Mouse (Mus musculus): ENCODE data around the gene Strn3.
A peak's percentile ranks its signal among the peaks of the same experiment; 100 is the strongest.

Strn3 gene

DNA sequence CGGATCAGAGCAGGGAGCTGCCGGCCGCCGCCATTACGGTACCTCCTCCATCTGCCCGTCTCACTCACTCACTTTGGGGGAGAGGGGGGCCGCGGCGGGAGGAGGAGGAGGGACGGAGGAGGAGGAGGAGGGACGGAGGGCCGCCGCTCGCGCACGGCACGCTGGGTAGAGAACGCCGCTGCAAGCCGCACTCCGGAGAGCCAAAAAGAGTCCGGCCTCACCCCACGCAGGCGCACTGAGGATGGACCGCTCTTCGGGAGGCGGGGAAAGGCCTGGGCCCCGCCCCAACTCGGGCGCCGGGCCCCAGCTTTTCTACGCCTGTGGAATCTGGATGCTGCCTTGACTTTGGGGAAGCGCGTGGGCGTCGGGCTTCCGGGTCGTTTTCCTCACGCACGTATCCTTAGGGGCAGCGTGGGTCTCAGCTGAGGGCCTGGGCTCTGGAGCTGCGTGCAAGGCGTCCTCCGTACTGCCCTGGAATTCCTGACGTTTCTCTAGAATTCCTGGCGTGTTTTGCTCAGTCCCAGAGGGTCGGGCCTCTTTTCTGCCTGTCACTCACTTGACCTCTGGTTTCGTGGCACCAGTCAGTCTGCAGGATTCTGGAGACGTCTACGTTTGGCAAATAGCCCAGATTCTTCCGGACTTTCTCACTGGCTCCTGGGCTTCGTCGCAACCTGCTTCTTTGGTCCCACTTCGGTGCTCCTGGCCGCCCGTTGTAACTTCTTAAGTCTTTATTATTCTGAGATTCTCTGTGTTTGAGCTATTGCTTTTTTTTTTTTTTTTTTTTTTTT lies at the start of gene Strn3:
Gene Strn3, minus strand, starts transcription at position 53 of the 788 bp plus-strand sequence.
- peak; percentile 93 for DNase-seq (ENCODE audit: low spot score in 2 of 2)

DNA sequence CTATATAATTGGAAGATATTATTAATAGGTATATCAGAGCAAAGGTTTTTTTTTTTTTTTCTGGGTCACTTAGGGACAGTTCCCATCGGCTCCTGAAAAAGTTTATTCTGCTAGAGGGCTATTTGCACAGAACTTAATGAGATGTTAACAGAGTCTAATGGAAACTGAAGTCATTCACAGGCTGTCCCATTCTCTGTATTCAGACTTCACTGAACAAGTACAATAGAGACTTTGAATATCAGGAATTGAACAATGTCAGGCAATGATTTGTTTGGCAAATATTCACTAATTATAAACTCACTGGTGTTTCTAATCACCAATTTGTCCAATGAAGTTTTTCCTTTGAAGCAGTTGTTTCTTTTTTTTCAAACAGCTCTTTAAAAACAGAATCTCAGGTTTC lies 45.1 kb upstream of the Strn3 start:
- no peak for DNase-seq (ENCODE audit: low spot score in 2 of 2)

DNA sequence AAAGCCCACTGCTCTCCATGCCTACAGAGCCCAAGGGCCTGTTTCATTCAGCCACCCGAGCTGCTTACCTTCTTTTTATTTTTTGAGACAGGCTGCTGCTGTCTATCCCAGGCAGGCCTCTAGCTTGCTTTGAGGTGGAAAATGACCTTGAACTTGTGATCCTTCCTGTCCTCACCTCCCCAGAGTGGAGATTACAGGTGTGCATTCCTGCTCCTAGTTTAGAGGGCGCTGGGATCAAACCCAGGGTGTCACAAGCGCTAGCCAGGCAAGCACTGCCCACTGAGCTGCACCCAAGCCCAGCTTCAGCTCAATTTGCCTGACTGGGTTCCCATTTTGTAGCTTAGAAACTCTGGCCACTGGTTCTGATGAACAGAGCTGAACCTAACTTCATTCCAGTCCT lies 44.7 kb upstream of the Strn3 start:
- DNase-seq (ENCODE audit: low spot score in 2 of 2), result no peak

DNA sequence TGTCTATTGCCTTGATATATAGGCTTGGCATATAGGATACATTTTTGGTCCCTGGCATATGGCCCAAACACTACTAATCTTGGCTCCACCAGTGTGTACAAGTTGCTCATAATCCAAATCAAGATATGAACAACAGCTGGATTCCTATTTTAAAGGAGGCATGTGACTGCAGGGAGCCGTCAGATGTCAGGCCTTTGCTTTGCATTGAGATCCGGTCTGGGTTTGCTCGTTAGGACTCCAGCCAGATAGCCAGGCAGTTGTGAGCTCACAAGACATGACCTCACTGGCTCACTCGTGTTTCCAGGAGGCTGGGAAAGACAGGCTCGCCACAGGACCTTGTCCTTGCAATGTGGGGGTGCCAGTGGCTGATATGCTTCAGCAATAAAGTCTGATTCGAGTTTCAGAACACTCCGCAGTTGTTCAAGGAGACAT lies 44.2 kb upstream of the Strn3 start:
- DNase-seq (ENCODE audit: low spot score in 2 of 2), result no peak

DNA sequence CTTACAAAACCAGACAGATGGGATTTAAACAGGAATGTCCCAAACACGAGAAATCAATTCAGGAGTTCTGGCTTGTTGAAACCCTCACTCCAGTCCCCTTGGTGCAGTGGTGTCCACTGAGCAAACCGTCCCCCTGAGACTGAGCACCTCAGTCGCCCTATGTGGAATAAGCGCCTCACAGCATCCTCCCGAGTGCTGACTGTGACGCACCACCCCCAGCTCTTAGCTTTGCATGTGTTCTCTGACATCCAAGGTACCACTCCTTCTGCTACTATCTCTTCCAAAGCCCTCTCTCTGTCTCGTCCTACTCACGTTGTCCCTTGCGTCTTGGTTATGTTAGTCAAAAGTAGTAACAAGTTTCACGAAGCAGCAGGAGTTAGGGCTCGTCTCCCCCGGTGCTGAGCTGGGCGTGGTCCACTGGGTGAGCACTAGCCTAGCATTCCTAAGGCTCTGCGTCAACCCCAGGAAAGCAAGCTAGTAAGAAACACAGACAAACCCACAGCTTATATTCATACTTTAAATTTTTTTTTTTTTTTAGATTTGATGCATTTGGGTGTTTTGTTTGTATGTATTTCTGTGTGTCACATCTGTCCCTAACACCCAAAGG lies 43.0 kb upstream of the Strn3 start:
- DNase-seq (ENCODE audit: low spot score in 2 of 2), result no peak

DNA sequence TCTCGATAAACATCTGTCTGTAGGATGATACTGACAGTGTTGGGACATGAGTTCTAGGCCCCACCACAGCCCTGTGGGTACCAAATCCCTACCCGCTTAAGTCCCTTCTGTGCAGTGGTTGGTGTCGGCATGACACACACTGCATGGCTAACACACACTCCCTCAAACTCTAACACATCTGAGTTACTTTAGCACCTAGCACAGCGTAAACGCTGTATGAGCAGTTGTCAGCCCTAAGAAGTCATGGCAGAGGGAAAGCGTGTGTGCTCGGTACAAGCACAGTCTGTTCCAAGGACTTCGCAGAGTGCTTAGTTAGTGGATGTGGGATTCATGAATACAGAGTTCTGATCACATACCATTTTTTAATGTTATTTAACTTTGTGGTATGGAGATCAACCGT lies 38.1 kb upstream of the Strn3 start:
- no peak for DNase-seq (ENCODE audit: low spot score in 2 of 2)

DNA sequence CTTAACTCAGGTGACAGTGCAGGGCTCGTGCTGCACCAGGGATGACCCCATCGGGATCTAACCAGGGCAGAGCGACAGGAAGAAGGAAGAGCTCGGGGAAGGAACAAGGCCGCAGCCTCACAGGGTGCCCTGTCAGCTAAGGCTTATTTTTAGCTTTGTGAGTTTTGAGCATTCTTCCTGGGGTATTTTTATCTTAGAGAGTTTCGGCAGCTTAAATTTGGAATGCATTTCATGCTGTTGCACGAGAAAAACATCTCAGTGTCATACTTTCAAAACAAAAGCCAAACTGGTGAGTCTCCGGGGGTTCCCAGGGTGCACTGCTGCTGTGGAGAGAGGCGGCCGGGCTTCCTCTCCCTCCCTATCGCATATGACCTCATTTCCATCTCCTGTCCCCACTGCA lies 37.4 kb upstream of the Strn3 start:
- peak in 1 of 2 experiments; percentile 42 for DNase-seq (ENCODE audit: low spot score in 2 of 2)

DNA sequence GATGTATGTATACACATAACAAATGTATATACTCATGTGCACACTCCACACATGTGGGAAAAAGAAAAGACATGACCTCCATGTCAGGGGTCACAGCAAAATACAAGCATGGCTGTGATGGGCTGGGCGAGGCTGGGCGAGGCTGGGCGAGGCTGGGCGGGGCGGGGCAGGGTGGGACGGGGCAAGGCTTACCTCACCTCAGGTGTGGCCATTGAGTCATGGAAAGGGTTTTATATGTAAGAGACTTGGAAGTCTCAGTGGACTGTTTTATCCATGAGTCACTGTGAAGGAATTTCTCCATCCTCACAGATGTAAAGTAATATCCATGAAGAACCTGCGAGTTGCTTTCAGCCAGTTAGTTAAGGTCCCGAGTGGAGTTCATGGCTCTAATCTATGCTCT lies 30.1 kb upstream of the Strn3 start:
- no peak for DNase-seq (ENCODE audit: low spot score in 2 of 2)

DNA sequence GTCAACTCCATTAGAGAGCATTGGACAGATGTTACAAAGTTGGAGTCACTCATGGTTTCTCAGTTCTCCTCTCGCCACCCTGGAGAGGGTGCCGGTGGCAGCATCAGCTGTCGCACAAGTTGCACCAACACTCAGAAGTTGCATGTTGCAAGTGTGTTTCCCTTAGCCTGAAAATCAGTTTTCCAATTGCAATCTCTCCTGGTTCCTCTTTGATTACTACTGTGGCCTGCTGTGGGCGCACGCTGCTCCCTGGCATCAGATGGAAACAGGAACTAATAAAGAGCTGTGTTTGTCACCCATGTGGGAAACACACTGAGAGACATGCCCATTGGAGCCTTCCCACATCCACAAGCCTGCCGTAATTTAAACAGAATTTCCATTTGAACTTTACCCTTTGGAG lies 26.9 kb upstream of the Strn3 start:
- DNase-seq (ENCODE audit: low spot score in 2 of 2), result no peak

DNA sequence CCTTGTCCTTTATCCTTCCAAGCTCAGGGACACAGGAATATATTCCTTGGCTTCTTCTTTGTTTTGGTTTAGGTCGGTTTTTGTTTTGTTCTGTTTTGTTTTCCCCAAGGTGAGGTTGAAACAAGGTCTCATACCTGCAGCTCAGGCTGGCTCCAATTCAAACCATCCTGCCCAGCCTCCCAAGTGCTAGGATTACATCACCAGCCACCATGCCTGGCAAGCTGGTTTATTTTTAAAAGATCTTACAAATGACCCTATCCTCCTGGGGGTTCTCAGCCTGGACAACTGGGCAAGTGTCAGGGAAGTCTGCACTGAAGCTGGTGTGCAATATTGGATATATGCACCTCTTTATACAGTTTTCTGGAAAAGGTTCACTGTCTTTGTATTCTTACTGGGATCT lies 21.0 kb upstream of the Strn3 start:
- DNase-seq (ENCODE audit: low spot score in 2 of 2), result no peak

DNA sequence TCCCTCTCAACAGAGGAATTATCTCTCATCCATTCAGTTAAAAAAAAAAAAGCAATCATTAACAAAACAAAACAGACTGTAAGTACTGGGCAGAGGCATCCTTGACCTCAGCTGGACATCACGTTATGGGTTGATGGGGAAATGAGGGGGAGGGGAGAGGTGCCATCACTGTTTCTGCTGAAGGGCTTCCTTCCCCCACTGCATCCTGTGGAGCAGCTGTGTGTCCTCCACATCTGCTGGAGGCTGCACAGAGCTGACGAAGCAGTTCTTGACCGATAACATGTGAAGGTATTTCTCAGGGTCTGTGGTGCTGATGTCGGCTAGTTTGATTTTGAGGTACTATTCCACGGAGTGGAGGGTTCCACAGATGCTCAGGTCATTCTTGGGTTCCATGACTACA lies 18.5 kb upstream of the Strn3 start:
- no peak for DNase-seq (ENCODE audit: low spot score in 2 of 2)

DNA sequence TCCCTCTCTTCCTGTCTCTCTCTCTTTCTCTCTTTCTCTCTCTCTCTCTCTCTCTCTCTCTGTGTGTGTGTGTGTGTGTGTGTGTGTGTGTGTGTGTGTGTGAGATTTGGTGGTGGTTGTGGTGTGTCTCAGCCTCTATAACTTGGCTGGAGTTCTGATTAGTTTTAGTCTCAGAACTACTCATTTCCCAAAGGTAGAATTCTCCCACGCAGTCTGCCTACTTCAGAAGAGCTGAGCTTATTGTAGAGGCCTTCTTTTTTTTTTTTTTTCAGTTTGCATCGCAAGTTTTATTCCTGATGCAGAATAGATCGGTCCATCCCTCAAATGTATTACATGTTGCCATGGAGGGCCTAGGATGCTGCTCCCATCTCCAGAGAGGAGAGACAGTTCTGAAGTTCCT lies 18.0 kb upstream of the Strn3 start:
- DNase-seq (ENCODE audit: low spot score in 2 of 2), result no peak

DNA sequence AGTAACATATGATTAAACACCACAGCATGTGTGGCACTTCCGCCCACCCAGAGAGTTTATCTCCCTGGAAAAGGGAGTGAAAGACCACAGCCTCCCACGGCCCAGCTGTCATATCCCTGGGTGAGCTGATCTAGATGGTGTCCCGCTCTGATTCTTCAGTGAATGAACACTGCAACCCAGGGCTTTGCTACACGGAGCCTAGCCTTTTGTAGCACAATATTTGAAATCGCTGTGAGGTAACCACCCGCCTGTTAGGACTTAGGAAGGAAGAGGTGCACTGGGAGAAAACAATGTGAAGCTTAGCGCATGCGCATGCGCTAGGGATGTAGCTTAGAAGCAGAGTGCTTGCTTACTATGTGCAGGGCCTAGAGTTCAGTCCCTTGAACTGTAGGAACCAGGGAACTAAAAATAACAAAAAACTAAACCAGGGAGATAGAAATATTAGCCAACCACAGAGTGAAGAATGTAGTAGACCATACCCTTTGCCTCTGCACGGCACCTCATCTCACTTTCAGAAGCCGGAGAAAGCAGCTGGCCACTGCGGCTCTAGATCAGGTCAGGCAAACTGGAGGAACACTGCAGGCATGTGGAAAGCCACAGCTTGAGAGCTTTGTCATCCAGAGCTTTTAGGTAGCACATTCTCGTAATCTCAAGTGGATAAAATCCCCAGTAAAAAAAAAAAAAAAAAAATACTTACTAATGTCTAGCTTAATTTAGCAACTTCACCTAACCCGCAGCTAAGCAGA lies 17.4 kb upstream of the Strn3 start:
- peak; percentile 53 to 61 for DNase-seq (ENCODE audit: low spot score in 2 of 2)

DNA sequence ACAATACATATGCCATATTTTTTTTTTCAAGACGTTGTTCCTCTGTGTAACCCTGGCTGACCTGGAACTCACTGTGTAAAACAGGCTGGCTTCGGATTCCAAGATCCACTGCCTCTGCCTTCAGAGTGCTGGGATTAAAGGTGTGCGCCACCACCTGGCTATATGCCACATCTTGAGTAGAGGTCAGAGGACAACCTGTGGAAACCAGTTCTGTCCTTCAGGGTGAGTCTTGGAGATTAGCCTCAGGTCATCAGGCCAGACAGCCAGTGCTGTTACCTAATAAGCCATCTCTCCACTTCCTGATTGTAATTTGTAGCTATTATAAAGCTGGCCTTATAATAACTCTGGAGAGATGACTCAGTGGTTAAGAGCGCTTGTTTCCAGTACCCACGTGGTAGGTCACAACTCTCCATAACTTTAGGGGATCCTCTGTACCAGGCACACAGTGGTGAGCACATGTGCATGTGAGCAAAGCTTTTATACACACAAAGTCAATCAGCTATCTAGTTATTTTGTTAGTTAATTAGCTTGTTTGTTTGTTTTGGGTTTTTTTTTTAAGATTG lies 15.1 kb upstream of the Strn3 start:
- no peak for DNase-seq (ENCODE audit: low spot score in 2 of 2)

DNA sequence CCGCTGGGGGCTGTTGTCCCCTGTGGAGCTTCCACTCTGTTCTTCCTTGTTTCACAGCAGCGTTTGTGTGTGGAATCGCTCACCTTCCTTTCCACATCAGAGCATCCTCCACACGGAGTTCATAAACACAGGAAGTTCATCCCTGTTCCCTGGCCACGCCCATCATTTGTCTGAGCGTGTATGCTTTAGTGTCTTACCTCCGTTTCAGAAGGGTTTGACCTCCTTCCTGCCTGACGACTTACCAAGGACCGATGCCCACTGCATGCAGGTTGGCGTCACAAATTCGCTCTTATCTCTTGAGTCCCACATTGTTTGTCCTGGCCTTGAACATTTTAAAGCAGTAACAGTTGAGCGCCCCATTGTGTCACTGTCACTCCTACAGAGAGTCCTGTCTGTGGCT lies 14.1 kb upstream of the Strn3 start:
- DNase-seq (ENCODE audit: low spot score in 2 of 2), result no peak

DNA sequence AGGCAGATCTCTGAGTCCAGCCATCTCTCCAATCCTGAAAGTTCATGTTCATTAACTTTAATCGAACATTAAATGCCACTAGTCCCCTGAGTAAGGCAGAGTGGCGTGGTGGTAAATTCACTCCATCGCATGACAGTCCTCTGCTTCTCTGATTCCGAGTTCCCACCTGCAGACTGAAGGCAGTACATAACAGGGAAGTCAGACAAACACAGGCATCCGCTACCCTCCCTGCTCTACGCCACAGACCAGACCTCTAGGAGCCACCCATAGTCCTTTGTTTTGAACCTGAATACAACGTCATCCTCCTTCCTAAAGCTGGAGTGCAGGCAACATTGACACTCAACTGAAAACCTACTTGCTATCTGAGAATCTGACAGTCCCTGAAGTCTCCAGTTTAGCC lies 12.9 kb upstream of the Strn3 start:
- DNase-seq (ENCODE audit: low spot score in 2 of 2), result no peak

DNA sequence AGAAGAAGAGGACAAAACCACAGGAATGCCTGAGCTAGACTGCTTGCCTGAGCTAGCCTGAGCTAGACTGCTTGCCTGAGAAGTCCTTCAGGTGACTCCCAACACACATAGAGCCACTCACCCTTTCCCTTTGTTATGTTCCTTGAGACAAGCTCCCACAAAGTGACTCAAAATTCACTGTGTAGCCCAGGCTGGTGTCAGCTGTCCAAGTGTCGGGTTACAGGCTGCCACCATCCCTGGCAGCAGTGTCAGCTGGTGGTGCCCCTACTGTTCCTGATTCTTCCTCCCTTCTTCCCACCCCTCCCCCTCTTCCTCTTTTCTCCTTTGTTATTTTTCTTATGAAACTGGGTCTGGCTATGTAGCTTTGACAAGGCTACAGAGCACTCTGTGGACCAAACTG lies 12.2 kb upstream of the Strn3 start:
- DNase-seq (ENCODE audit: low spot score in 2 of 2), result no peak

DNA sequence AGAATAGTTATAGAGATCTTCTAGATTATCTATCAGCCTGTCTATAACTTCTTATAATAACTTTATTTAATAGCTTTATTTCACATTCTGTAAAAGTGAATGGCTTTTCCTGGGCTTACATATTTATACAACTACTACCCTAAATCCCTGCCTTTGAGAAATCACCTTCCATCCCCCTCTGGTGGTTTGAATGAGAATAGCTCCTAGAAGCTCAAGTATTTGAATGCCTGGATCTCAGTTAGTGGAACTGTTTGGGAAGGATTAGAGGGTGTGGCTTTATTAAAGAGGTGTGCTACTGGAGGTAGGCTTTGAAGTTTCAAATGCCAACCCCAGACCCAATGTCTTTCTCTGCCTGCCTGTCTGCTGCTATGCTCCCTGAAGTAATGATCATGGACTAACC lies 10.0 kb upstream of the Strn3 start:
- DNase-seq (ENCODE audit: low spot score in 2 of 2), result no peak

DNA sequence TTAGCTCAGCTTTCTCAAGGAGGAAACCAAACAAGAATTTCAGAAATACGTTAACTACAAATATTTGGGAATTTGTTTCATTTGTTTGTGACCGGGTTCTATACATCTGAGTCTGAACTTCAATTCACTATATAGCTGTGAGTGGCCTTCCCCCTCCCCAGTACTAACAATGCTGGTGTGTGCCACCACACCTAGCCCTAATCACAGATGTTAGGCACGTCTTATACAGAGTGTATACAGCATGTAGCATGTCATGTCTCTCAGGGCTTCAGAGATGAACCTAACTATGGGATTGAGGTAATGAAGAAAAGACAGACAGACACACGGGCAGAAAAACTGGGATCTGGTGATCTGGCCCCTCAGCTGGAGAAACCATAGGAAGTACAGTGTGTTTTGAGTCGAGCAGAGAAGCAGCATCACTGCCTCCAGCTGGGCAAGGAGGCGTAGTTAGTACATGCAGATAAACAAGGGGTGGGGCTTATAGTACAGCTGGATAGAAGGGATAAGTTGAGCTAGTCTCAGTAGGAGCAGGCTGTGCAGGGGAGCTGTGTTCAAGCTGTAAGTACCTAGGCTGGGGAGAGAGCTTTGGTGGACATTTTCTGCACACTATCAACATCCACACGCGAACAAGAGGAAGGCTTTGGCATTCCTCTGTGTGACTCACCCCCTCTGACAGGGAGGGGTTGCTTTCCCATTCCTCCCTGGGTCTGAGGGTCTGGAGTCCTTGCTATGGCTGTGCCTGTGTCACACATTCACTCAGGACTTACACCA lies 8.1 kb upstream of the Strn3 start:
- no peak for DNase-seq (ENCODE audit: low spot score in 2 of 2)

DNA sequence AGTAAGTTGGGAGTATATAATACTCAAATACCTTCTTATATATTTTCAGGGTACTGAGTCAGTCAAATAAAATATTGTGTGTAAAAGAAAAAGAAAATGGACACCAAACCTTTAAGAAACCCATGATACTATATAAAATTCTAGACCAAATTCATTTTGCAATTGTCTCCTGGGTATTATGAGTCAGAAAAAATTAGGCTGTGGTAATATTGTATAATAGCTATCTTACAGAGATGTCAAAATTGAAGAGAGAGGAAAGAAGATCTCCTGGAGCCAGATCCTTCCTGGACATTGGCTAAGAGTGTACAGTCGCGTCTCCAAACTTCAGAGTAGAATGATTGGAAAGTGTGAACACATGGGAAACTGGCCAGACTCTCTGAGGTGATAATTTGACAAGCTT lies 4.5 kb upstream of the Strn3 start:
- no peak for DNase-seq (ENCODE audit: low spot score in 2 of 2)

DNA sequence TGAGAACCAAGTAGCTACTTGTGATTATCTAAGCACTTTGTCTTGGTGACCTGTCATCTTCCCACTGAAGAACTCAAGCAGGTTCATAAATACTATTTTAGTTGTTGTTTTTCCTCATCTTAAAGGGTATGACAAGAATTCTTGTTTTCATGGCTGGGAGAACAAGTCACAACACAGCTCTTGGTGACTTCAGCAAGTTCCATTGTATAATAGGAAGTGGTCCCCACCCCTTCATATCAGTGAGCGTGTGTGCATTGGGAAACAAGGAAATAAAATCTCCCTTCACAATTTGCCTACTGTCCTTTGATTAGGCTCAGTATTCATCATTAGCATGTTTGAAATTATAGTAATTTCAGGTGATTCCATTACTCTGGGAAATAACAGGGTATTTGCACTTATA lies 3.3 kb upstream of the Strn3 start:
- no peak for DNase-seq (ENCODE audit: low spot score in 2 of 2)

DNA sequence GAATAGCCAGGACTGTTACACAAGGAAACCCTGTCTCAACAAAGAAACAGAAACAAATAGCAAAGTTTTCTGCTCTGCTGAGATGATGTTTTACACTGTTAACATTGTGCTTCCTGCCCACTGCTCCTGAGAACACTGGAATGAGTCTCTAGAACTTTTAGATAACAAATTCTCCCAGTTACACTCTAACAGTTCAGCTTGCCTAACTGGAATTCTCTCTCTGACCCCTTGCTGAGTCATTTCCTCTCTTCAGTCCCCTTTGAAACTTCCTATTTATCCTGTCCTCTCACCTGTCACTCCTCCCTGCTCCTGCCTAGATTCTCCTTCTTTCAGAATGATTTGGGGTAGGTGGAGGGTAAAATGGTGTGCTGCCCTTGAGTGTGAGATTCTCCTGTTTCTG lies 2.4 kb upstream of the Strn3 start:
- no peak for DNase-seq (ENCODE audit: low spot score in 2 of 2)
